Mouse (Mus musculus) cerebellum, adult 2 months (tissue): ENCODE data around the gene Gjc1. TPM values are rescaled to one million over a fixed set of nuclear protein-coding genes. Genes with fewer than 3 reads are reported as not detected.
A peak's percentile ranks its signal among the peaks of the same experiment; 100 is the strongest.

Experiments
- DNase-seq, 2 experiments: peaks; one replicate each; pipeline ENCODE4 v3.0.0; 2021
- H3K27ac ChIP-seq: fragments of 200-500 bp; 2 replicates; pipeline ENCODE4 v1.5.1; 2012; ENCODE audit warnings: low read length, control low read depth, inconsistent platforms; ENCODE audit not compliant: insufficient read depth
- H3K27me3 ChIP-seq: fragments of 200-500 bp; 2 replicates; pipeline ENCODE4 v1.6.1; 2012; ENCODE audit warnings: inconsistent platforms, mild to moderate bottlenecking, low read length, moderate library complexity; ENCODE audit not compliant: control insufficient read depth, insufficient read depth
- H3K4me1 ChIP-seq: fragments of 200-500 bp; 2 replicates; pipeline ENCODE4 v1.6.1; 2011; ENCODE audit warnings: low read length; ENCODE audit not compliant: control insufficient read depth, insufficient read depth
- H3K4me3 ChIP-seq: fragments of 200-500 bp; replicated peaks from 2 replicates; pipeline ENCODE3; 2011; ENCODE audit warnings: mild to moderate bottlenecking, low read depth, low read length, control low read depth; ENCODE audit not compliant: insufficient read depth
- CTCF ChIP-seq: fragments of 200-500 bp; IDR thresholded peaks from 2 replicates; pipeline ENCODE4 v1.5.1; 2011; ENCODE audit warnings: low read depth, mild to moderate bottlenecking, control low read depth, low read length, moderate library complexity, borderline replicate concordance; ENCODE audit not compliant: insufficient read depth
- POLR2A ChIP-seq: fragments of 200-500 bp; IDR thresholded peaks from 2 replicates; pipeline ENCODE4 v1.6.1; 2011; ENCODE audit warnings: low read length, control low read depth, borderline replicate concordance; ENCODE audit not compliant: insufficient read depth
- WGBS: fragments of 180-500 bp; shearing (Covaris S2); methylation state at CpG from one replicate; pipeline ENCODE4 v1.1.7; 2018; 5-methylcytosine and 5-hydroxymethylcytosine counted together
- polyA plus RNA-seq: library from polyadenylated mRNA; depleted of rRNA; stranded (reverse); fragments of >200 nt; gene quantifications from 2 replicates; pipeline ENCODE4 v1.2.3, GENCODE M21; 2012

Gene Gjc1
- polyA plus RNA-seq, 1 experiment = 6.4 TPM

DNA sequence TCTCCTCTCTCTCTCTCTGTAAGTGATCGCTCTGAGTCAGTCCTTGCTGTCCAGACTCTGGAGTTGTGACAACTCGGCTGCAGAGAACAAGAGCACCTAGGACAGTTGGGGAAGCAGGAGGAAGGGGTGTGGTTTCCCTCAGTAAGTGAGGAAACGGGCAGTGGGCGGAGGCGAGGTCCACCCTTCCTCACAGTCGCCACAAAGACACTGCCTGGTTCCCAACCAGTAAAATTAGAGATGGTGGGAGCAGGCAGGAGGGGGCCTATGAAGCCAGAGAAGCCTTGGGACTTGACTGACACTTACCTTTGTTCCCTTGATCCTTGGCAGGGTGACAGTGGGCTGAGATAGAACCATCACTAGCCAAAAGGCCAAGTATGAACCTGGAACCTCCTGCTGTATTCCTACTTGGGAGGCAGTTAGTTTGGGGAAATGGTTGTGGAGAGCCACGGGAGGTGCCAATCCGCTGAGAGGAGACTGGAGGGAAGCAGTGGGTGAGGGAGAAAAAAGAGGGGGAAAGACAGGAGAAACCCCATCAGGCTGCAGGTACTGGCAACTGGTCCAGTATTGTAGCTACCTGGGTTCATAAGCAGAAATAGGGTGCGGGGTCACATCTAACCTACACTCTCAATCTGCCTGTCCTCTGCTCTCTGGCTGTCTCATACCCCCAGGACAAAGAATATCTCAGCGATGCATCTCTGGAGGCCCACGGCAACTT lies 39.1 kb downstream of the Gjc1 start:
- WGBS = 38% methylated on average over 11 of the region's 11 CpGs
- Histone ChIP-seq H3K4me3 (no peak overlapping the region), H3K27me3 (no peaks in the 10 kb centered on the region), H3K27ac (no peak overlapping the region), H3K4me1 (peaks cover 47% of the 10 kb centered on the region)
- peak; percentile 38 to 44 for DNase-seq
- no peak for TF ChIP-seq CTCF

DNA sequence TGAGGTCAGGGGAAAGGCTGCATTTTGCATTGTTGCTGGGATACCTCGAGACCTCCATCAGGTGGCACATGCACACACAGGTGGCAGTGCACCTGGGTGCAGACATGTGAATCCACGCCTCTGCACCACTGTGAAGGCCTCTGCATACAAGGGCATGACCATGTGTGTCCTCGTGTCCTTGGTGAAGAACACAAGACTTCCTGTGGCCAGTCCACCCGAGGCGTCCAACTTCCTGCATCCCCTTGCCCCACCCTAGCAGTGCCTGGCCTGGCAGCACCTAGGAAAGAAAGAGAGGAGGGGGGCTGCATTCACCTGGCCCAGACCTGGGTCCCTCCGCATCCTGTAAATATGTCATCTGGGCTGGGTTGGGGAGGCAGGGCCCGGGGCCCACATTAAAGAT lies 39.7 kb downstream of the Gjc1 start:
- H3K4me1 ChIP-seq = peaks cover 53% of the 10 kb centered on the region
- H3K27me3 ChIP-seq = no peaks in the 10 kb centered on the region
- 55% methylated on average over 7 of the region's 7 CpGs for WGBS
- TF ChIP-seq CTCF (no peak), POLR2A (no peak)
- no peak overlapping the region for H3K27ac ChIP-seq
- H3K4me3 ChIP-seq = no peak overlapping the region
- DNase-seq = peak in 1 of 2 experiments; percentile 39

DNA sequence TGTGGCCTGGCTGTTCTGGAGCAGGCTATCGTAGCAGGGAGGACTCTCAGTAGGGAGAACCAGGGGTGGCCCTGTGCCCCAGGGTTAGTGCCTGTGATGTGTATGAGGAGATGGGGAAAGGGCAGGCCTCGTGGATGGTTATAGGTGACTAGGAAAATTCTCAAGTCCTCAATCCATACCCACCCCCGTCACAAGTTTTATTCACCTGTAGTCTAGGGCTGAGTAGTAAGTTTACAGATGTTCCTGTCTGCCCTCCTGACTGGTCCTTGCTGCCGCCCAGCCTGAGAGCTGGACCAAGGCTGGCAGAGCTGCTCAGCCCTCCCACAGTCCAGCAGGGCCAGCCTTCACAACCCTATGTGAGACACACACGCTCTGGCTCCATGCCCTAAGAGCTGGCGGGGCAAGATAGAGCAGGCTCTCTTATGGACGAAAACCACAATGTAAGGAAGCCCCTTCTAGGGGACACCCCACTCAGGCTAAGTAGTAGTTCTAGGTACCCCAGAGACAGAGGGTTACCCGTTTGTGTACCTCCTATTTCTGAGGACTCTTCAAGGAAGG lies 40.3 kb downstream of the Gjc1 start:
- H3K27me3 ChIP-seq = no peaks in the 10 kb centered on the region
- no peak overlapping the region for H3K4me3 ChIP-seq
- DNase-seq = peak; percentile 55 to 60
- 36% methylated on average over 8 of the region's 8 CpGs for WGBS
- H3K4me1 ChIP-seq = peaks cover 57% of the 10 kb centered on the region
- 0 out of 2 replicates have a peak overlapping the region, but pooled peaks have one; percentile 5 for H3K27ac ChIP-seq
- no peak for TF ChIP-seq CTCF

DNA sequence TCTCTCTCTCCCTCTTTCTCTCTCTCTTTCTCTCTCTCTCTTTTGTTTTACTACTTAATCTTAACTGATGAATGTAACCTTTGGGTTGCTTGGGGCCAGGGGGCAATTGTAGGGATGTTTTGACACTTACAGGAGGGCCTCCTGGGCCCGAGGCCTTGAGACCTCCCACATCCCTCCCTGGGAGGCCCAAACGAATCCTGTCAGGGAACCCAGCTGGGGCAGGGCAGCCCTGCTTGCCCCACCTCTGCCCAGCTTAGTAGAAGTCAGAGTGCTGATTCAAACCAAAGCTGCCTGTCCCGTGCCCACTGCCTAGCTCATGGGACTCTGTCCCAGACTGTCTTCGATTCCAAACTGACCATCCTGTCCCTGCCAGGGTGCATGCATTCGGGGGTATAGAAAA lies 40.9 kb downstream of the Gjc1 start:
- no peak for TF ChIP-seq CTCF
- TF ChIP-seq POLR2A = no peak
- peaks cover 62% of the 10 kb centered on the region for H3K4me1 ChIP-seq
- no peak for DNase-seq
- H3K27ac ChIP-seq = 0 out of 2 replicates have a peak overlapping the region, but pooled peaks have one; percentile 5
- no peak overlapping the region for H3K4me3 ChIP-seq
- 33% methylated on average over 5 of the region's 5 CpGs for WGBS
- no peaks in the 10 kb centered on the region for H3K27me3 ChIP-seq

DNA sequence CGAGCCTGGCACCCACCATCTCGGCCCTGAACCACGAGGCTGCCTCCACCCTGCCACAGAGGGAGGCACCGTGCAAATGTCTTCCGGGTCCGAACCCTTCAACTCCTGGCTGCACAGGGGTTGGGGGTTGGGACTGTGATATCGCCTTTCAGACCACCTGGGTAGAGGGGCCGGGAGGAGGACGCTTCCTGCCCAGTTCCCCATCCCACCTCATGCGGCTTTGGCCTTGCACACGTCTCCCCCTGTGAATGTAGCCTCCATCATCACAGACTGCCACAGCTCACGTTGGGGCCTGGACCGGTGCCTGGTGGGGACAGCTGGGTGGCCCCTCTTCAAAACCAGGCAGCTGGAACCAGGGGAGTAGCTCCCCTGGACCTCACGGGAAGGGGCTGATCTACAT lies 41.3 kb downstream of the Gjc1 start:
- Histone ChIP-seq H3K4me1 (peaks cover 62% of the 10 kb centered on the region), H3K27ac (no peak overlapping the region), H3K4me3 (no peak overlapping the region), H3K27me3 (no peaks in the 10 kb centered on the region)
- TF ChIP-seq POLR2A = no peak
- TF ChIP-seq CTCF = no peak
- DNase-seq = peak in 1 of 2 experiments; percentile 25
- 29% methylated on average over 14 of the region's 14 CpGs for WGBS

DNA sequence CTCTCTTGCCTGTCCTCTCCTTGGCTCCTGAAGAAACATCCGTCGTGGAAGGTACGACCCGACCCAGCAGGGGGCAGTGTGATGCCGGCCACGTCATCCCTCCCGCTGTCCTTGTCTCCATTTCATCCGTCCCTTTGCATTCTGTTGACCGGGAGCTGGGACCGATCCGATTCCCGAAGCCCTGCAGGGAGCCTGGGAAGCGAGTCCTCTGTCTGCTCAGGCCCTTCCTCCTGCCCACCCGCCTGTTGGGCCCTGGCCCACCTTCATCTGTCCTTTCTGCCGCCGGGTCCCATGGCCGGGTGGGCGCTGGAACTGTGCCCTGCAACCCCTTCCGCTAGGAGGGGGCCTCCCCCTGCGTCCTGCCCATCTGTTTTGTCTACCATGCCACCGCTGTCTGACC lies 41.9 kb downstream of the Gjc1 start:
- Histone ChIP-seq H3K4me3 (no peak overlapping the region), H3K4me1 (peaks cover 63% of the 10 kb centered on the region), H3K27ac (no peak overlapping the region), H3K27me3 (no peaks in the 10 kb centered on the region)
- 10% methylated on average over 21 of the region's 21 CpGs for WGBS
- TF ChIP-seq POLR2A = no peak
- peak; percentile 52; the same call in 1 of the 2 replicates for TF ChIP-seq CTCF
- peak; percentile 66 to 68 for DNase-seq

DNA sequence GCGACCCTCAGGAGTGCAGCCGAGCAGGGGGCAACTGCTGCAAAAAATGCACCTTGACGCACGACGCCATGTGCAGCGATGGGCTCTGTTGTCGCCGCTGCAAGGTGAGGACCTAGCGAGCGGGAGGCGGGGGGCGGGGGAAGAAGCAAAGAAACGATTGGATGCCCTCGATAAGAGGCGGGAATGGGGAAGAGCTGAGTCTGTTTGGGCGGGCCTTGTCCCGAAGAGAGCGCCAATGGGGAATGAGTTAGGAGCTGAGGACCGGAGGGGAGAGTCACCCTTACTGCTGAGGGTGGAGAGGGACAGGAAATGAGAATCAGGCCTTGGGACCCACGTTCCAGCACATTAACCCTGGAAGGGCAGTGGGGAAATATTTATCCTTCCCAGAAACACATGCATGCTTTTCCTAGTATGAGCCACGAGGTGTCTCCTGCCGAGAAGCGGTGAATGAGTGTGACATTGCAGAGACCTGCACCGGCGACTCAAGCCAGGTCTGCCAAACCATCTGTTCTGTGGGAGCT lies 44.8 kb downstream of the Gjc1 start:
- WGBS = 1% methylated on average over 25 of the region's 25 CpGs
- no peaks in the 10 kb centered on the region for H3K27me3 ChIP-seq
- H3K27ac ChIP-seq = peak overlapping the region; percentile 78
- TF ChIP-seq POLR2A = peak; percentile 50; the same call in 1 of the 2 replicates
- peak; percentile 41 for TF ChIP-seq CTCF
- peaks cover 79% of the 10 kb centered on the region for H3K4me1 ChIP-seq
- peak; percentile 87 to 91 for DNase-seq
- peak overlapping the region; percentile 31 for H3K4me3 ChIP-seq

DNA sequence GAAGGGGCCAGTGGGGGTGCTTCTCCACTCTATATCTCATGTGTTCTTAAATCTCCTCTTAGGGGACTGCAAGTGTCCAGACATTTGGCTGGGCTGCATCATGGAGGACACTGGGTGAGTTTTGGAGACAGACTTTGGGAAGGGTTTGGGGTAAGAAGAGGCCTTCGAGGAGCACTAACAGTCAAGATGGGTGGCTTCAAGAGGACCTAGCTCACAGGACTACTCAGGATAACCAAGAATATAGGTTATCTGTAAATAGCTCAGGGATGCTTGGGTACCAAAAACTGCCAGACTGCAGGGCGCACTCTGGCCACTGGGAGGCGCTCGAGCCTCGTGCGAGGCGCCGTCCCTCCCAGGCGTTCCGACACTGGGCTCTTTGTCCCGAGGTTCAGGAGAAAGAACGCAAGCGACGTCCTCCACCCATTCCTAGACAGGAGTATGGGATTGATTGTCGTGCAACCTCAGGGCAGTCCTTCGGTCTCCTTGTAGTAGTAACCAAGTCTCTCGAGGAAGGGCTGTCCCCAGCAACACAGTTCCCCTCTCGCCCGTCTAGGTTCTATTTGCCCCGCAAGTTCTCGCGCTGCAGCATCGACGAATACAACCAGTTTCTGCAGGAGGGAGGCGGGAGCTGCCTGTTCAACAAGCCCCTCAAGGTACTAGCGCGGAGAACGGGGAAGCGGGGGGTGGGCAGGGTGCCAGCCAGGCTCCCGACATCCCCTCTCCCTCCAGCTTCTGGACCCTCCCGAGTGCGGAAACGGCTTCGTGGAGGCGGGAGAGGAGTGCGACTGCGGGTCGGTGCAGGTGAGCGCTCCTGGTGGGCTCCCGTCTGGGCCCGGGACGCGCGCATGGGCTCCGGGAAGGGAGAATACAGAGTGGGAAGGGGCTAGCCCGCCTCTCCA lies 45.5 kb downstream of the Gjc1 start:
- Histone ChIP-seq H3K4me1 (peaks cover 79% of the 10 kb centered on the region), H3K27ac (peak overlapping the region; percentile 78), H3K27me3 (no peaks in the 10 kb centered on the region), H3K4me3 (peak overlapping the region; percentile 31)
- TF ChIP-seq CTCF (peak; percentile 98), POLR2A (no peak)
- peak; percentile 87 to 93 for DNase-seq
- WGBS = 3% methylated on average over 45 of the region's 46 CpGs
